Mouse (Mus musculus) liver, embryonic 14.5 days (tissue): ENCODE results near the gene Orai1. TPM values are rescaled to one million over a fixed set of nuclear protein-coding genes. Genes with fewer than 3 reads are reported as not detected.

Source experiments
- ATAC-seq: fragments of 200-750 bp; cut with Nextera tagmentation; 2 replicates; pipeline ENCODE4 v1.8.0; 2017; ENCODE audit warnings: moderate number of reproducible peaks, mild to moderate bottlenecking, moderate library complexity; ENCODE audit not compliant: insufficient read depth
- DNase-seq, 3 experiments: peaks; one replicate each; pipeline ENCODE4 v3.0.0-alpha.2; 2012 to 2013; ENCODE audit warnings: low read depth in 3 of 3, low spot score in 3 of 3
- H3K27ac ChIP-seq: fragments of 300-500 bp; sonication (generic); 2 replicates; pipeline ENCODE4 v1.5.1; 2014; ENCODE audit warnings: moderate library complexity, mild to moderate bottlenecking, control low read depth, inconsistent platforms
- H3K27me3 ChIP-seq: fragments of 300-500 bp; sonication (generic); 2 replicates; pipeline ENCODE4 v1.6.1; 2014; ENCODE audit warnings: mild to moderate bottlenecking, low read length, moderate library complexity; ENCODE audit not compliant: control insufficient read depth, insufficient read depth
- H3K36me3 ChIP-seq: fragments of 300-500 bp; sonication (generic); replicated peaks from 2 replicates; pipeline ENCODE4 v1.6.1; 2014; ENCODE audit warnings: low read depth; ENCODE audit not compliant: control insufficient read depth, insufficient read depth
- H3K4me1 ChIP-seq, 2 experiments: fragments of 200-500 bp in 1 of 2; fragments of 300-500 bp in 1 of 2; sonication (generic) in 1 of 2; replicated peaks; 2 replicates each; pipeline ENCODE4 v1.6.1; 2012 to 2014; ENCODE audit warnings: antibody characterized with exemption in 1 of 2, inconsistent platforms in 1 of 2, low read length in 1 of 2; ENCODE audit not compliant: control insufficient read depth in 2 of 2, insufficient read depth in 2 of 2
- H3K4me2 ChIP-seq: fragments of 300-500 bp; sonication (generic); 2 replicates; pipeline ENCODE4 v1.6.1; 2014; ENCODE audit warnings: low read depth, mild to moderate bottlenecking, control low read depth, moderate library complexity
- H3K4me3 ChIP-seq, 2 experiments: fragments of 200-500 bp in 1 of 2; fragments of 300-500 bp in 1 of 2; sonication (generic) in 1 of 2; 2 replicates each; pipeline ENCODE4 v1.5.1; 2012 to 2014; ENCODE audit warnings: low read depth in 2 of 2, low read length in 2 of 2, mild to moderate bottlenecking in 2 of 2, control low read depth in 1 of 2, inconsistent platforms in 1 of 2, moderate library complexity in 1 of 2; ENCODE audit not compliant: insufficient read depth in 1 of 2
- H3K9ac ChIP-seq: fragments of 300-500 bp; sonication (generic); replicated peaks from 2 replicates; pipeline ENCODE4 v1.6.1; 2014; ENCODE audit warnings: mild to moderate bottlenecking, control low read depth, moderate library complexity
- H3K9me3 ChIP-seq: fragments of 300-500 bp; sonication (generic); 2 replicates; pipeline ENCODE4 v1.6.1; 2016; ENCODE audit warnings: low read length, mixed read lengths; ENCODE audit not compliant: control insufficient read depth
- CTCF ChIP-seq: IDR thresholded peaks from 2 replicates; pipeline ENCODE4 v1.5.1; 2016; ENCODE audit warnings: antibody characterized with exemption, low read depth, control low read depth
- EP300 ChIP-seq: IDR thresholded peaks from 2 replicates; pipeline ENCODE4 v1.6.1; 2016; ENCODE audit warnings: antibody characterized with exemption, low read depth
- WGBS: fragments of 180-500 bp; shearing (Covaris S2); extraction: QIAGEN DNeasy Blood & Tissue Kit; methylation state at CpG from one replicate; pipeline ENCODE4 v1.1.7; 2014; ENCODE audit not compliant: insufficient replicate concordance; 5-methylcytosine and 5-hydroxymethylcytosine counted together
- polyA plus RNA-seq, 2 experiments: library from polyadenylated mRNA; depleted of rRNA in 1 of 2; stranded (reverse) in 1 of 2; unstranded in 1 of 2; fragments of >200 nt; fragmentation: Nextera tagmentation in 1 of 2; extraction: Ambion mirVana in 1 of 2; gene quantifications; 2 replicates each; pipeline versions ENCODE4 v1.2.1 to v1.2.3; 2012 to 2014

Gene Orai1
- polyA plus RNA-seq (2012; rRNA removed), result 7.4 and 9.2 TPM in 2 replicates
- polyA plus RNA-seq (2014; fragmentation: Nextera tagmentation; extraction: Ambion mirVana), result 6.3 and 8.1 TPM in 2 replicates

DNA sequence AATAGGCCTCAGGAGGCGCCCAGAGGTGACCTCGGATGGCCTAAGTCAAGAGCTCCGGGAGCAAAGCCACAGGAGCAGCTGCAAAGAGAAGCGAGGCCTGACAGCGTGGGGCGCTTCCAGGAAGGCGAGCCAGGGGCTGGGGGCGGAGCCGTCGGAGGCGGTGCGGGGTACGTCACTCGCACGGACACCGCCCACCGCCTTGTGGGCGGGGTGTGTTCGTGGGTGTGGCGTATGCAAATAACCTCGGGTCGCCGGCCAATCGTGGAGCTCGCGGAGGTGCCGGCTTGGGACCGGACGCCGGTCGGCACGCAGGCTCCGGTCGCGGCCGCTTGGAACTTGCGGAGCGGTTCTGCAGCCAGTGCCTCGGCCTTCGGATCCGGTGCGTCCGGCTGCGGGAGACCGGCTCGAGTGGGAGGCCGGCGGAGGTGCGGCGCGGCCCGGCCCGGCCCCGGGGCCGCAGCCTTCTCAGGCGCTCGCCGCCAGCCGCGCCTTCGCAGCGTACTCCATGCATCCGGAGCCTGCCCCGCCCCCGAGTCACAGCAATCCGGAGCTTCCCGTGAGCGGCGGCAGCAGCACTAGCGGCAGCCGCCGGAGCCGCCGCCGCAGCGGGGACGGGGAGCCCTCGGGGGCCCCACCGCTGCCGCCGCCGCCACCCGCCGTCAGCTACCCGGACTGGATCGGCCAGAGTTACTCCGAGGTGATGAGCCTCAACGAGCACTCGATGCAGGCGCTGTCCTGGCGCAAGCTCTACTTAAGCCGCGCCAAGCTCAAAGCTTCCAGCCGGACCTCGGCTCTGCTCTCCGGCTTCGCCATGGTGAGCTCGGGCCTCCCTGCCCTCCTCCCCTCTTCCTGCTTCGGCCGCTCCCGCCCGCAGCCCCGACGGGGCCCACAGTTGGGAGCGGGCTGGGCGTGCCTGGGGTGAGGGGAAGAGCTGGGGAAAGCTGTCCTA lies at the start of gene Orai1:
Orai1 (plus strand) TSS at position 322 of the 949 bp plus-strand sequence.
- Histone ChIP-seq H3K4me1 (peaks cover 18 to 33% of the 10 kb centered on the region in 2 experiments), H3K4me2 (peak within 1 kb of the TSS; percentile 99), H3K27me3 (no peaks in the 10 kb centered on the region), H3K9me3 (no peaks in the 10 kb centered on the region), H3K9ac (peak within 1 kb of the TSS; percentile 73), H3K27ac (peak within 1 kb of the TSS; percentile 73), H3K4me3 (peak within 1 kb of the TSS; percentile 61 to 62), H3K36me3 (no peaks in the 10 kb centered on the region)
- TF ChIP-seq EP300 (no peak), CTCF (peak; percentile 38; the same call in 1 of the 2 replicates)
- ATAC-seq, result peak; percentile 92
- WGBS, result under 1% methylated on average over 106 of the region's 106 CpGs
- peak; percentile 94 to 96 (median 96) for DNase-seq

DNA sequence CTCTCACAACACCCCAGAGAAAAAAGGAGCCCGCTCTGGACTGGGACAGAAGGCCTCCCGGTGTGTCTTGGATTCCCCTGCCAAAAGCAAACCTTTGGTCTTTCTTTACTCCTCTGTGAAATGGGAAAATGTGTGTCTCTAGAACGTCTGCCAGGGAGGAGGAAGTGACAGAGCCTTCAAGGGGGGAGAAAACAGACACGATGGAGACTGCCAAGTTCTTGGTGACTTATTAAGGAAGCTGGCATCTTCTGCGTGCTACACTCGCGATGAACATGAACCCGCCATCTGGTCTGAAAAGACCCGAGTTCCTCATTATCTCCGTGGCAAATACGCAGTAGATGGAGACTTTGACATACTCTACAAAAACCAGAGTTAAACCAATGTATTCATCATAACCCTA lies 49.4 kb upstream of the Orai1 start:
- no peak for ATAC-seq
- no peaks in the 10 kb centered on the region for H3K27me3 ChIP-seq
- H3K27ac ChIP-seq, result no peak overlapping the region
- no peaks in the 10 kb centered on the region for H3K36me3 ChIP-seq
- H3K4me3 ChIP-seq, result no peak overlapping the region
- 47% methylated on average over 11 of the region's 11 CpGs for WGBS
- H3K9ac ChIP-seq, result no peak overlapping the region
- no peaks in the 10 kb centered on the region for H3K9me3 ChIP-seq
- TF ChIP-seq CTCF (no peak), EP300 (no peak)
- peaks cover 0 to 4% of the 10 kb centered on the region in 2 experiments; a peak in 1 of 4 replicates for H3K4me1 ChIP-seq
- no peak overlapping the region for H3K4me2 ChIP-seq
- DNase-seq, result no peak

DNA sequence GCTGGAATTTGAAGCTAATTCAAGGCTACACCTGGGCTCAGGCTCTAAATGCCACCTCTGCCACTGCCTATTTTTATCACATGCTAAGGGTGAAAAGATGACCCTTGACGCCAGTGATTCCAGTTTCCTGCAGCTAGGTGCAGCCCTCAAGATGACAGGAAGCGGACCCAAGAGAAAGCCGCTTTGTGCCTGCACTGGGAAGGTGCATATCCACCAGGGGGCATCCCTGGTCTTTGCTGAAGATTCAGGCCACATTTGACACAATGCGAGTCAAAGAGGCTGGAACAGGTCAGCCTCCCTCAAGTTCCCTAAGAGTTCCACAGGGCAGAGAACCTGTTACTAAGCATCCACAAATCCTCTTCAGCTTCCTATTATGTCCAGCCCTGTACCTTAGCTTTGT lies 46.6 kb upstream of the Orai1 start:
- H3K4me3 ChIP-seq, result no peak overlapping the region
- peak; percentile 91 for TF ChIP-seq CTCF
- TF ChIP-seq EP300, result no peak
- no peak overlapping the region for H3K27ac ChIP-seq
- H3K27me3 ChIP-seq, result no peaks in the 10 kb centered on the region
- ATAC-seq (0 out of 2 replicates have a peak, but pooled peaks have one; percentile 26), DNase-seq (peak in 1 of 3 experiments; percentile 38)
- H3K4me2 ChIP-seq, result no peak overlapping the region
- H3K36me3 ChIP-seq, result no peaks in the 10 kb centered on the region
- H3K4me1 ChIP-seq, result peaks cover 13 to 17% of the 10 kb centered on the region in 2 experiments
- H3K9ac ChIP-seq, result no peak overlapping the region
- no peaks in the 10 kb centered on the region for H3K9me3 ChIP-seq
- 19% methylated on average over 4 of the region's 4 CpGs for WGBS

DNA sequence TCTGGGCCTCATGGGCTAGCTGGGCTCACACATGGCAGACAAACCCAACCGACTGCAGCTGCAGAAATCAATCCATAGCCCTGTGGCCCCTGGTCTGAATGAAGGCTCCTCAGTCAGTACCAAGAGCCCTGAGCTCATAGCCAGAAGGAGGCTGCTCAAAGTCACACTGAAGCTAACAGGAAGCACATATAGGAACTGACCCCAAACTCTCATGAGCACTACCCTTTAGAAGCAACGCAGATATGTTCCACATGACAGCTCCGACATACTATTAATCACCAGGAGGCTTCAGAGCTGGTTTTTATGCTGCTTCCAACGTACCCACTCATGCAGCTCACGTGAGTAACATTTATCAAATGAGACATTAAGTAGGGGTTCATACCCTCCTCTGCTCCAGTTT lies 44.8 kb upstream of the Orai1 start:
- 54% methylated on average over 5 of the region's 5 CpGs for WGBS
- H3K9ac ChIP-seq, result no peak overlapping the region
- ATAC-seq (no peak), DNase-seq (no peak)
- no peaks in the 10 kb centered on the region for H3K9me3 ChIP-seq
- H3K27ac ChIP-seq, result no peak overlapping the region
- peaks cover 13 to 16% of the 10 kb centered on the region in 2 experiments for H3K4me1 ChIP-seq
- TF ChIP-seq CTCF (no peak), EP300 (no peak)
- H3K27me3 ChIP-seq, result no peaks in the 10 kb centered on the region
- H3K4me3 ChIP-seq, result no peak overlapping the region
- no peak overlapping the region for H3K4me2 ChIP-seq
- no peaks in the 10 kb centered on the region for H3K36me3 ChIP-seq

DNA sequence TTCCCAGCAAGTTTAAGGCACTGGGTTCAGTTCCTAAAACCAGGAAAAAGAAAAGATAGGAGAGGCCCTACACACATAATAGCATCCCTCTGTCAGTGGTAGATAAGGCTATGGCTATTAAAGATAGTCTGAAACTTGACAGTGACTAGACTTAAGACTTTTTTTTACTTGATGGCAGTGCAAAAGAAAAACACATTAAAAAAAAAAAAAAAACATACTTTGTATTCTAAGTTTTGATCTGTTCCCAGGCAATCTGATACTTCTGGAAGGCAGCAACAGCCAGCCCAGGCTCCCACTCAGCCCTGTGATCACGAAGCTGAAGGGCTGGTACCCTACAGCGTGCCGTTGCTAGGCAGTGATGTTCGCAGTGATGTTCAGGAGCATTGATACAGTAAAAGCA lies 43.4 kb upstream of the Orai1 start:
- peaks cover 13 to 15% of the 10 kb centered on the region in 2 experiments for H3K4me1 ChIP-seq
- TF ChIP-seq CTCF, result no peak
- TF ChIP-seq EP300, result peak; percentile 58
- no peaks in the 10 kb centered on the region for H3K36me3 ChIP-seq
- H3K27ac ChIP-seq, result no peak overlapping the region
- WGBS, result 70% methylated on average over 4 of the region's 4 CpGs
- ATAC-seq, result peak; percentile 57; the same call in 1 of the 2 replicates
- H3K9ac ChIP-seq, result no peak overlapping the region
- DNase-seq, result peak in 2 of 3 experiments; percentile 47 to 54
- H3K4me2 ChIP-seq, result no peak overlapping the region
- no peak overlapping the region for H3K4me3 ChIP-seq
- H3K27me3 ChIP-seq, result no peaks in the 10 kb centered on the region
- no peaks in the 10 kb centered on the region for H3K9me3 ChIP-seq
